Mouse (Mus musculus) hindbrain, embryonic 12.5 days (tissue): ENCODE data around the gene Pank1. TPM values are rescaled to one million over a fixed set of nuclear protein-coding genes. Genes with fewer than 3 reads are reported as not detected.

Experiments used
- ATAC-seq: fragments of 200-750 bp; cut with Nextera tagmentation; 2 replicates; pipeline ENCODE4 v1.8.0; 2017; ENCODE audit warnings: moderate TSS enrichment; ENCODE audit not compliant: low FRiP score
- H3K27ac ChIP-seq: fragments of 300-500 bp; sonication (generic); 2 replicates; pipeline ENCODE4 v1.5.1; 2016; ENCODE audit warnings: mild to moderate bottlenecking
- H3K27me3 ChIP-seq: fragments of 300-500 bp; sonication (generic); 2 replicates; pipeline ENCODE4 v1.6.1; 2016; ENCODE audit warnings: mild to moderate bottlenecking
- H3K36me3 ChIP-seq: fragments of 300-500 bp; sonication (generic); 2 replicates; pipeline ENCODE4 v1.6.1; 2016; ENCODE audit warnings: mild to moderate bottlenecking
- H3K4me1 ChIP-seq: fragments of 300-500 bp; sonication (generic); 2 replicates; pipeline ENCODE4 v1.6.1; 2016
- H3K4me2 ChIP-seq: fragments of 300-500 bp; sonication (generic); replicated peaks from 2 replicates; pipeline ENCODE4 v1.6.1; 2016; ENCODE audit warnings: mild to moderate bottlenecking
- H3K4me3 ChIP-seq: fragments of 300-500 bp; sonication (generic); 2 replicates; pipeline ENCODE4 v1.5.1; 2016; ENCODE audit warnings: mild to moderate bottlenecking
- H3K9ac ChIP-seq: fragments of 300-500 bp; sonication (generic); 2 replicates; pipeline ENCODE4 v1.6.1; 2016; ENCODE audit warnings: mild to moderate bottlenecking, moderate library complexity
- H3K9me3 ChIP-seq: fragments of 300-500 bp; sonication (generic); replicated peaks from 2 replicates; pipeline ENCODE4 v1.6.1; 2016; ENCODE audit warnings: mild to moderate bottlenecking
- WGBS: fragments of 180-500 bp; shearing (Covaris S2); methylation state at CpG from one replicate; pipeline ENCODE4 v1.1.7; 2016; 5-methylcytosine and 5-hydroxymethylcytosine counted together
- polyA plus RNA-seq: library from polyadenylated mRNA; unstranded; fragments of >200 nt; fragmentation: Nextera tagmentation; extraction: Ambion mirVana; gene quantifications from 2 replicates; pipeline ENCODE4 v1.2.1, GENCODE M21; 2016

Gene Pank1
- polyA plus RNA-seq, 1 experiment from 2014 or later: 8.5 TPM

- H3K9ac ChIP-seq: no peak overlapping the region
- H3K4me1 ChIP-seq: no peaks in the 10 kb centered on the region
- H3K27me3 ChIP-seq: no peaks in the 10 kb centered on the region
- H3K9me3 ChIP-seq: no peaks in the 10 kb centered on the region
- H3K27ac ChIP-seq: no peak overlapping the region
- no peak overlapping the region for H3K4me3 ChIP-seq
- H3K4me2 ChIP-seq: no peak overlapping the region
- H3K36me3 ChIP-seq: no peaks in the 10 kb centered on the region
- WGBS: 83% methylated on average over 3 of the region's 3 CpGs
- no peak for ATAC-seq
These were observed 9.9 kb downstream of the Pank1 start for GRCm38 (mm10) chr19:34869375-34869774.

- WGBS: 94% methylated on average over 8 of the region's 8 CpGs
- no peak overlapping the region for H3K4me3 ChIP-seq
- ATAC-seq: no peak
- no peaks in the 10 kb centered on the region for H3K36me3 ChIP-seq
- no peaks in the 10 kb centered on the region for H3K27me3 ChIP-seq
- no peak overlapping the region for H3K27ac ChIP-seq
- H3K9ac ChIP-seq: no peak overlapping the region
- no peaks in the 10 kb centered on the region for H3K4me1 ChIP-seq
- no peak overlapping the region for H3K4me2 ChIP-seq
- H3K9me3 ChIP-seq: no peaks in the 10 kb centered on the region
These were observed 11.0 kb downstream of the Pank1 start for GRCm38 (mm10) chr19:34868093-34868741.

GRCm38 (mm10) chr19:34863737-34864136 lies 15.5 kb downstream of the Pank1 start:
- Histone ChIP-seq H3K4me2 (no peak overlapping the region), H3K4me3 (no peak overlapping the region), H3K4me1 (no peaks in the 10 kb centered on the region), H3K9ac (no peak overlapping the region), H3K27ac (no peak overlapping the region), H3K9me3 (no peaks in the 10 kb centered on the region), H3K36me3 (no peaks in the 10 kb centered on the region), H3K27me3 (no peaks in the 10 kb centered on the region)
- 92% methylated on average over 6 of the region's 6 CpGs for WGBS
- no peak for ATAC-seq

DNA sequence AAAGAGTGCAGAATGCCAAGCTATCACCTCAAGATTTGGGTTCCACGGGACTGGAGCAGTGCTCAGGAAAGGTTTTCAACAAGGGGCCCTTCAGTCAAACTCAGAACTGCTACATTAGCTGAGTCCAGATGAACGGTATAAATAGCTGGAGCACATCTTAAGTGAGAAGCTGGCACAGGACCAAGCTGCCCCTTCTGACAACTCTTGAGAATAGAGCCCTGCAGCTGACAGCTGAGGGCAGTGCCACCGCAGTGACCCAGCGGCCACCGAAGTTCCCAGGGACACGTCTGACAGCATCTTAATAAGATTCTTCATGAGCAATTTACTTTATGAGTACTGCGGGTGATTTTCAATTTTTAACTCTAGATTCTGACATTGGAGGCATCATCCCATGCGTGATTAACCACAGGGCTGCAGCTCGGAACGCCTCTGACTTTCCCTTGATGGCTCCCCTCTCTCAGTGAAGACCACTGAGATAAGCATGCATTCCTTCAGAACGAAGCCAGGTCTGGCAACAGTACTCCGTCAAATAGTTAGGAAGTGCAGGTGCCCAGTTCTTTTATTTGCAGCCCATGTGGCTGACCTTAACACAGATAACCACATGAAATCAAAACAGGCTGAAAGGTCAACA lies 23.1 kb downstream of the Pank1 start:
- no peak for ATAC-seq
- Histone ChIP-seq H3K9ac (no peak overlapping the region), H3K27me3 (no peaks in the 10 kb centered on the region), H3K4me1 (no peaks in the 10 kb centered on the region), H3K9me3 (no peaks in the 10 kb centered on the region), H3K27ac (no peak overlapping the region), H3K4me3 (no peak overlapping the region), H3K4me2 (no peak overlapping the region), H3K36me3 (no peaks in the 10 kb centered on the region)
- WGBS: 77% methylated on average over 12 of the region's 12 CpGs

DNA sequence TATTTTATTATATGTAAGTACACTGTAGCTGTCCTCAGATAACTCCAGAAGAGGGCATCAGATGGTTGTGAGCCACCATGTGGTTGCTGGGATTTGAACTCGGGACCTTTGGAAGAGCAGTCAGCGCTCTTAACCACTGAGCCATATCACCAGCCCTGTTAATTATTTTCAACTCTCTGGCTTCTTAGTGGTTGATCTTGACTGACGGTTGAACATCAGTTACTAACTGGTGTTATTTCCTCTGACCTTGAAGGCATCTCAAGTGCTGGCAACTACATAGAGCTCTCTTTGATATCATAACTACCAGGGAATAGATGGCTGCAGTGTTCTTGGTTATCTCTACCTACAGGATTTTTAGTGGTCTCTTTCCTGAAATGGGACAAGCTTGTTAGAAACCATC lies 28.1 kb downstream of the Pank1 start:
- Histone ChIP-seq H3K4me1 (no peaks in the 10 kb centered on the region), H3K27ac (no peak overlapping the region), H3K27me3 (no peaks in the 10 kb centered on the region), H3K4me2 (no peak overlapping the region), H3K9me3 (no peaks in the 10 kb centered on the region), H3K9ac (no peak overlapping the region), H3K36me3 (no peaks in the 10 kb centered on the region), H3K4me3 (no peak overlapping the region)
- 91% methylated on average over 3 of the region's 3 CpGs for WGBS
- ATAC-seq: no peak

DNA sequence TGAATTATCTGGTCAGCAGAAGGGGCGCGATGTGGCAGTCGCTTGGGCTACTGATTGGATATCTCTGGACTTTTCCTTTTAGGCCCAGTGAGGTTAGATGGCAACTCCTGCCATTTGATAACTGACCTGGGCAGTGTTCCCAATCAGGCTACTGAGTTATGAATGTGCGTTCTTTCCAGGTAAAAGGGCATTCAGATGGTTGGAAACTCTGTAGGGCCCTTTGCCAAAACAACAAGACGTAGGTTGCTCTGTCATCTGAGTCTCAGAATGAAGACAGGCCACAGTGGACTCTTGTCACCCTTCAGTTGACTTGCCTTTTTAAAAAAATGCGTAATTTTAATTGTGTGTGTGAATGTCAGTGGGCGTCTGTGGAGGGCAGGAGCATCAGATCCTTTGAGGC lies 29.8 kb downstream of the Pank1 start:
- Histone ChIP-seq H3K4me3 (no peak overlapping the region), H3K9ac (no peak overlapping the region), H3K36me3 (no peaks in the 10 kb centered on the region), H3K4me2 (no peak overlapping the region), H3K27me3 (no peaks in the 10 kb centered on the region), H3K9me3 (no peaks in the 10 kb centered on the region), H3K4me1 (no peaks in the 10 kb centered on the region), H3K27ac (no peak overlapping the region)
- no peak for ATAC-seq
- 95% methylated on average over 7 of the region's 7 CpGs for WGBS

GRCm38 (mm10) chr19:34848164-34848563 lies 31.1 kb downstream of the Pank1 start:
- H3K9ac ChIP-seq: no peak overlapping the region
- H3K36me3 ChIP-seq: no peaks in the 10 kb centered on the region
- no peak overlapping the region for H3K27ac ChIP-seq
- ATAC-seq: no peak
- H3K9me3 ChIP-seq: no peaks in the 10 kb centered on the region
- H3K4me3 ChIP-seq: no peak overlapping the region
- H3K4me1 ChIP-seq: no peaks in the 10 kb centered on the region
- H3K27me3 ChIP-seq: no peaks in the 10 kb centered on the region
- H3K4me2 ChIP-seq: no peak overlapping the region
- 92% methylated on average over 9 of the region's 9 CpGs for WGBS

DNA sequence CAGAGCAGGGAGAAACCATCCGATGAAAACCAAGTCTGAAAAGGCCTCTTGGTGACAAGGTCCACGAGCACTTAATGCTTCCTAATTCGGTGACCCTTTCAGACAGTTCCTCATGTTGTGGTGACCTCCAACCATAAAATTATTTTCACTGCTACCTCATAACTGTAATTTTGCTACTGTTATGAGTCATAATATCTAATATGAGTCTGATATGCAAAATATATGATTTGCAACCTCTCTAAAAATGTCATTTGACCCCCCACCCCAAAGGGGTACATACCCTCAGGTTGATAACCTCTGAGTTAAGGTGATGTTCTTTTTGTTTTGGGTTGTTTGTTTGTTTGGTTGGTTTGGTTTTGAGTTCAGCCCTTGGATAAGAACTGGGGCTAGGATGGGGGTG lies 32.2 kb downstream of the Pank1 start:
- no peak overlapping the region for H3K4me2 ChIP-seq
- no peak for ATAC-seq

GRCm38 (mm10) chr19:34846508-34847038 lies 32.7 kb downstream of the Pank1 start:
- WGBS: 61% methylated on average over 11 of the region's 12 CpGs
- Histone ChIP-seq H3K4me1 (no peaks in the 10 kb centered on the region), H3K9ac (no peak overlapping the region), H3K36me3 (no peaks in the 10 kb centered on the region), H3K4me3 (no peak overlapping the region), H3K27ac (no peak overlapping the region), H3K9me3 (no peaks in the 10 kb centered on the region), H3K4me2 (no peak overlapping the region), H3K27me3 (no peaks in the 10 kb centered on the region)
- no peak for ATAC-seq

More for the DNA sequence above, 32.2 kb downstream of the Pank1 start:
- Histone ChIP-seq H3K4me3 (no peak overlapping the region), H3K9me3 (no peaks in the 10 kb centered on the region), H3K36me3 (no peaks in the 10 kb centered on the region), H3K9ac (no peak overlapping the region), H3K4me1 (no peaks in the 10 kb centered on the region), H3K27me3 (no peaks in the 10 kb centered on the region), H3K27ac (no peak overlapping the region)
- WGBS: 91% methylated on average over 3 of the region's 3 CpGs

DNA sequence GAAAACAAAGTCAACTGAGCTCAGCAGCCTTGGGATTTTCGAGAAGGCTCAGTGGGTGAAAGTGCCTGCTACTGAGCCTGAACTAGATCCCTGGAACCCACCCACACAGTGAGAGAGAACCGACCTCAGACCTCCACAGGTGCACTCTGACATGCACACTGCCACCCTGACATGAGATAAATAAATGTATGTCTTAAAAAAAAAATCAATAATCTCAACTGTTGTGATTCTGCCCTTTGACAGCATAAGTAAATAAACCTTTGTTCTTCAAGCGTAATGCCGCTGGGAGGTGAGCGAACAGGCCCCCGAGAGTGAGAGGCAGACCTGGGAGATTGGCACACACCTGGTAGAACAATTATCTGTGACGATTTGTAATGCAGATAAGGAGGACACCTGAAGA lies 33.2 kb downstream of the Pank1 start:
- Histone ChIP-seq H3K4me3 (no peak overlapping the region), H3K4me2 (no peak overlapping the region), H3K9me3 (no peaks in the 10 kb centered on the region), H3K27me3 (no peaks in the 10 kb centered on the region), H3K4me1 (no peaks in the 10 kb centered on the region), H3K27ac (no peak overlapping the region), H3K36me3 (0 out of 2 replicates have a peak, but pooled peaks cover under 1% of the 10 kb centered on the region), H3K9ac (no peak overlapping the region)
- ATAC-seq: no peak
- WGBS: 65% methylated on average over 7 of the region's 7 CpGs

DNA sequence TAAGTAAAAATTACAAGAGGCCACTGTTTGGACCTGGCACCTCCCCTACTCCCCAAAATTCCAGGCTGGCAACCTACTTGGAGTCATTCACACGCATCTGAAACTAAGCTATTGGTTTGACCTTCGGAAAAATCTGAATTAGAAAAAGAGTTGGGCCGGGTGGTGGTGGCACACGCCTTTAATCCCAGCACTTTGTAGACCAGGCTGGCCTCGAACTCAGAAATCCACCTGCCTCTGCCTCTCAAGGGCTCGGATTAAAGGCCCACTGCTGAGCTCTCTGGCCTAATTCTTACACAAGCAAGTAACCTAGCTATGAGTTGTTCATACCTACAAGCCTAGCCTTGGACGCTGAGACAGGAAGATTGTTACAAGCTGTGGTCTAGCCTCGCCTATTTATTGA lies 33.9 kb downstream of the Pank1 start:
- no peak for ATAC-seq
- H3K4me3 ChIP-seq: no peak overlapping the region
- 95% methylated on average over 8 of the region's 8 CpGs for WGBS
- no peak overlapping the region for H3K4me2 ChIP-seq
- no peaks in the 10 kb centered on the region for H3K4me1 ChIP-seq
- no peak overlapping the region for H3K9ac ChIP-seq
- H3K27ac ChIP-seq: no peak overlapping the region
- no peaks in the 10 kb centered on the region for H3K27me3 ChIP-seq
- H3K36me3 ChIP-seq: peaks cover 6% of the 10 kb centered on the region; the same call in 1 of the 2 replicates
- no peaks in the 10 kb centered on the region for H3K9me3 ChIP-seq

- 94% methylated on average over 5 of the region's 5 CpGs for WGBS
- H3K4me3 ChIP-seq: no peak overlapping the region
- no peak for ATAC-seq
These were observed 34.5 kb downstream of the Pank1 start for GRCm38 (mm10) chr19:34844760-34845159.

DNA sequence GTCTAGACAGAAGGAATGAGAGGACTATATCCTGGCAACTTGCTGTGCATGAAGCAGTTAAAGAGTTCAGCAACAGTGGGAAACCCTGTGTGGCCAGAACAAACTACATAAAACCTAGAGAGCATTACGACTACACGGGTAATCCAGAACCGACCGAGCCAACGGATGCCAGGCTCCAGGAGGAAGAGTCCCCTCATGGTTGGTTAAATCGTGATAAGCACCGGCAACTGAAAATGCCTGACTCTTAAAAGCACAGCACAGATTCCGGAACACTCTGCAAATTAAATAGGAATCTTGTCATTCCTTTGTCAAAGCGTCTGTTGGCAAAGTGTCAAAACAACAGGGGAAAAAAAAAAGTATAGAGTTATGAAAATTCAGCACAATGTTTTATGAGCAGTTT lies 35.2 kb downstream of the Pank1 start:
- no peak overlapping the region for H3K27ac ChIP-seq
- no peak for ATAC-seq
- H3K4me1 ChIP-seq: no peaks in the 10 kb centered on the region
- H3K4me2 ChIP-seq: no peak overlapping the region
- peaks cover 6% of the 10 kb centered on the region; the same call in 1 of the 2 replicates for H3K36me3 ChIP-seq
- no peak overlapping the region for H3K9ac ChIP-seq
- H3K27me3 ChIP-seq: no peaks in the 10 kb centered on the region
- H3K9me3 ChIP-seq: no peaks in the 10 kb centered on the region
- 89% methylated on average over 9 of the region's 9 CpGs for WGBS
- H3K4me3 ChIP-seq: no peak overlapping the region

More at GRCm38 (mm10) chr19:34844760-34845159, 34.5 kb downstream of the Pank1 start:
- no peak overlapping the region for H3K4me2 ChIP-seq
- H3K9me3 ChIP-seq: no peaks in the 10 kb centered on the region
- no peak overlapping the region for H3K9ac ChIP-seq
- peaks cover 6% of the 10 kb centered on the region; the same call in 1 of the 2 replicates for H3K36me3 ChIP-seq
- H3K4me1 ChIP-seq: no peaks in the 10 kb centered on the region
- H3K27ac ChIP-seq: no peak overlapping the region
- H3K27me3 ChIP-seq: no peaks in the 10 kb centered on the region
